Mouse (Mus musculus) bone marrow macrophage, adult 2 months (primary cell): Measurements from ENCODE around the gene Disp1.

Experiments used
- CTCF ChIP-seq: IDR thresholded peaks from 2 replicates; pipeline ENCODE4 v1.5.1; 2012; ENCODE audit warnings: low read depth, mild to moderate bottlenecking, low read length, moderate library complexity
- POLR2A ChIP-seq: IDR thresholded peaks from 2 replicates; pipeline ENCODE4 v1.6.1; 2012; ENCODE audit warnings: mild to moderate bottlenecking, low read depth, low read length, borderline replicate concordance

DNA sequence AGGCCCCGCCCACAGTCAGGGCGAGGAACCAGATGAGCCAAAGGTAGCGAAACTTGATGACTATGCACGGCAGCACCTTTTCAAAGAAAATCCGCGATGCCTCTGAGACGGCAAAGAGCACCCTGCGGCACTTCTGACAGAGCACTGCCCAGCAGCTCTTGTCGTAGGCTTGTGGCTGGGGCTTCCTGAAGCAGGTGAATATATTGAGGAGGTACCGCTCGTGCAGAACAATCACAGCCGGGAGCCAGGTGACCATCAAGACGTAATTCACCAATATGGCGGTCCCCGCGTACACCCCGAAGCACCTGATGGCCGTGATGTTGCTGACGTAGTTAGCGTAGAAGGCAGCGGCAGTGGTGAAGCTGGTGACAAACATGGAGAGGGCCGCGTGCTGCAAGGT, 132.7 kb downstream of the Disp1 start:
- no peak for TF ChIP-seq POLR2A
- TF ChIP-seq CTCF: no peak
